Mouse (Mus musculus): ENCODE data around the gene Zfp512.
"Not testable (repeated sequence)": the region's sequence is repeated elsewhere in the genome, so short reads cannot be mapped to it uniquely, and the experiment has no call there.

The Zfp512 gene

GRCm38 (mm10) chr5:31451878-31452561 is at the start of gene Zfp512:
Gene Zfp512, plus strand, starts transcription at chr5:31452431.
- Histone ChIP-seq H3K9me3 (ENCODE audit: low read length) (no peaks in the 10 kb centered on the region), H3K4me1 (replicated peaks; ENCODE audit: low read depth, low read length) (peaks cover 23% of the 10 kb centered on the region), H3K36me3 (ENCODE audit: insufficient read depth, low read length) (no peaks in the 10 kb centered on the region), H3K4me3 (replicated peaks; ENCODE audit: low read length) (peak within 1 kb of the TSS; percentile 80), H3K27me3 (ENCODE audit: insufficient read depth, low read length) (no peaks in the 10 kb centered on the region; the same call in none of the 2 replicates)
- TF ChIP-seq NANOG (IDR thresholded peaks at IDR 0.05; ENCODE audit: borderline replicate concordance, low read length): no peak
- TF ChIP-seq POU5F1 (IDR thresholded peaks at IDR 0.05; ENCODE audit: borderline replicate concordance, low read length): no peak
- no peak for TF ChIP-seq CTCF (conservative IDR thresholded peaks at IDR 0.05; ENCODE audit: low read length)

- H3K27me3 ChIP-seq (ENCODE audit: insufficient read depth, low read length); H3K36me3 ChIP-seq (ENCODE audit: insufficient read depth, low read length): not testable (repeated sequence)
These were observed 17.5 kb upstream of the Zfp512 start for GRCm38 (mm10) chr5:31434727-31435126.

GRCm38 (mm10) chr5:31451336-31451735 is 895 bp upstream of the Zfp512 start:
- H3K27me3 ChIP-seq (ENCODE audit: insufficient read depth, low read length): peaks cover 3% of the 10 kb centered on the region
- H3K4me1 ChIP-seq (replicated peaks; ENCODE audit: low read depth, low read length): peaks cover 23% of the 10 kb centered on the region
- TF ChIP-seq NANOG (IDR thresholded peaks at IDR 0.05; ENCODE audit: borderline replicate concordance, low read length) (no peak), POU5F1 (IDR thresholded peaks at IDR 0.05; ENCODE audit: borderline replicate concordance, low read length) (no peak), CTCF (conservative IDR thresholded peaks at IDR 0.05; ENCODE audit: low read length) (no peak)
- no peaks in the 10 kb centered on the region for H3K9me3 ChIP-seq (ENCODE audit: low read length)
- H3K36me3 ChIP-seq (ENCODE audit: insufficient read depth, low read length): no peaks in the 10 kb centered on the region
- H3K4me3 ChIP-seq (replicated peaks; ENCODE audit: low read length): peak overlapping the region; percentile 33; the same call in 1 of the 2 replicates

More at GRCm38 (mm10) chr5:31434727-31435126, 17.5 kb upstream of the Zfp512 start:
- not testable (repeated sequence) for H3K4me3 ChIP-seq (replicated peaks; ENCODE audit: low read length); H3K4me1 ChIP-seq (replicated peaks; ENCODE audit: low read depth, low read length)
- H3K9me3 ChIP-seq (ENCODE audit: low read length): peaks cover 17% of the 10 kb centered on the region

- peaks cover 23% of the 10 kb centered on the region for H3K4me1 ChIP-seq (replicated peaks; ENCODE audit: low read depth, low read length)
- H3K9me3 ChIP-seq (ENCODE audit: low read length): no peaks in the 10 kb centered on the region
- peak overlapping the region; percentile 80 for H3K4me3 ChIP-seq (replicated peaks; ENCODE audit: low read length)
- TF ChIP-seq NANOG (IDR thresholded peaks at IDR 0.05; ENCODE audit: borderline replicate concordance, low read length): no peak
- no peak for TF ChIP-seq CTCF (conservative IDR thresholded peaks at IDR 0.05; ENCODE audit: low read length)
- TF ChIP-seq POU5F1 (IDR thresholded peaks at IDR 0.05; ENCODE audit: borderline replicate concordance, low read length): no peak
- no peaks in the 10 kb centered on the region; the same call in 1 of the 2 replicates for H3K27me3 ChIP-seq (ENCODE audit: insufficient read depth, low read length)
- H3K36me3 ChIP-seq (ENCODE audit: insufficient read depth, low read length): no peaks in the 10 kb centered on the region
These were observed 289 bp downstream of the Zfp512 start for GRCm38 (mm10) chr5:31452562-31452878.

- H3K36me3 ChIP-seq (ENCODE audit: insufficient read depth, low read length): no peaks in the 10 kb centered on the region
- no peaks in the 10 kb centered on the region for H3K9me3 ChIP-seq (ENCODE audit: low read length)
- H3K4me3 ChIP-seq (replicated peaks; ENCODE audit: low read length): peak overlapping the region; percentile 80
These were observed 717 bp downstream of the Zfp512 start for GRCm38 (mm10) chr5:31452886-31453410.

GRCm38 (mm10) chr5:31467798-31468197 is 15.6 kb downstream of the Zfp512 start:
- peaks cover 67% of the 10 kb centered on the region for H3K36me3 ChIP-seq (ENCODE audit: insufficient read depth, low read length)
- H3K9me3 ChIP-seq (ENCODE audit: low read length): no peaks in the 10 kb centered on the region
- H3K4me1 ChIP-seq (replicated peaks; ENCODE audit: low read depth, low read length): peaks cover 16% of the 10 kb centered on the region
- no peak for TF ChIP-seq CTCF (conservative IDR thresholded peaks at IDR 0.05; ENCODE audit: low read length)
- no peak for TF ChIP-seq NANOG (IDR thresholded peaks at IDR 0.05; ENCODE audit: borderline replicate concordance, low read length)
- no peak for TF ChIP-seq POU5F1 (IDR thresholded peaks at IDR 0.05; ENCODE audit: borderline replicate concordance, low read length)
- H3K27me3 ChIP-seq (ENCODE audit: insufficient read depth, low read length): no peaks in the 10 kb centered on the region
- H3K4me3 ChIP-seq (replicated peaks; ENCODE audit: low read length): no peak overlapping the region

More at GRCm38 (mm10) chr5:31452886-31453410, 717 bp downstream of the Zfp512 start:
- no peak for TF ChIP-seq NANOG (IDR thresholded peaks at IDR 0.05; ENCODE audit: borderline replicate concordance, low read length)
- TF ChIP-seq CTCF (conservative IDR thresholded peaks at IDR 0.05; ENCODE audit: low read length): no peak
- TF ChIP-seq POU5F1 (IDR thresholded peaks at IDR 0.05; ENCODE audit: borderline replicate concordance, low read length): no peak
- no peaks in the 10 kb centered on the region; the same call in 1 of the 2 replicates for H3K27me3 ChIP-seq (ENCODE audit: insufficient read depth, low read length)
- H3K4me1 ChIP-seq (replicated peaks; ENCODE audit: low read depth, low read length): peaks cover 23% of the 10 kb centered on the region

- Histone ChIP-seq H3K4me1 (replicated peaks; ENCODE audit: low read depth, low read length) (peaks cover 13% of the 10 kb centered on the region), H3K27me3 (ENCODE audit: insufficient read depth, low read length) (no peaks in the 10 kb centered on the region), H3K36me3 (ENCODE audit: insufficient read depth, low read length) (peaks cover 87% of the 10 kb centered on the region), H3K4me3 (replicated peaks; ENCODE audit: low read length) (no peak overlapping the region), H3K9me3 (ENCODE audit: low read length) (no peaks in the 10 kb centered on the region)
- TF ChIP-seq NANOG (IDR thresholded peaks at IDR 0.05; ENCODE audit: borderline replicate concordance, low read length) (no peak), CTCF (conservative IDR thresholded peaks at IDR 0.05; ENCODE audit: low read length) (no peak)
These were observed 17.5 kb downstream of the Zfp512 start for GRCm38 (mm10) chr5:31469711-31470110.

- H3K27me3 ChIP-seq (ENCODE audit: insufficient read depth, low read length): no peaks in the 10 kb centered on the region
- TF ChIP-seq NANOG (IDR thresholded peaks at IDR 0.05; ENCODE audit: borderline replicate concordance, low read length) (no peak), POU5F1 (IDR thresholded peaks at IDR 0.05; ENCODE audit: borderline replicate concordance, low read length) (no peak), CTCF (conservative IDR thresholded peaks at IDR 0.05; ENCODE audit: low read length) (peak; percentile 80)
- no peak overlapping the region for H3K4me3 ChIP-seq (replicated peaks; ENCODE audit: low read length)
- H3K4me1 ChIP-seq (replicated peaks; ENCODE audit: low read depth, low read length): peaks cover 13% of the 10 kb centered on the region
- H3K36me3 ChIP-seq (ENCODE audit: insufficient read depth, low read length): peaks cover 90% of the 10 kb centered on the region
- H3K9me3 ChIP-seq (ENCODE audit: low read length): no peaks in the 10 kb centered on the region
These were observed 18.1 kb downstream of the Zfp512 start for GRCm38 (mm10) chr5:31470334-31470733.

GRCm38 (mm10) chr5:31480536-31480935 is 28.3 kb downstream of the Zfp512 start:
- Histone ChIP-seq H3K27me3 (ENCODE audit: insufficient read depth, low read length) (no peaks in the 10 kb centered on the region), H3K4me1 (replicated peaks; ENCODE audit: low read depth, low read length) (peaks cover 24% of the 10 kb centered on the region), H3K4me3 (replicated peaks; ENCODE audit: low read length) (no peak overlapping the region), H3K36me3 (ENCODE audit: insufficient read depth, low read length) (peaks cover 94% of the 10 kb centered on the region), H3K9me3 (ENCODE audit: low read length) (no peaks in the 10 kb centered on the region)
- no peak for TF ChIP-seq CTCF (conservative IDR thresholded peaks at IDR 0.05; ENCODE audit: low read length)
- TF ChIP-seq POU5F1 (IDR thresholded peaks at IDR 0.05; ENCODE audit: borderline replicate concordance, low read length): no peak
- no peak for TF ChIP-seq NANOG (IDR thresholded peaks at IDR 0.05; ENCODE audit: borderline replicate concordance, low read length)

All from E14TG2a.4 (cell line).